ENCODE assay signal across 10 mouse cellular contexts in the genomic region with DNA sequence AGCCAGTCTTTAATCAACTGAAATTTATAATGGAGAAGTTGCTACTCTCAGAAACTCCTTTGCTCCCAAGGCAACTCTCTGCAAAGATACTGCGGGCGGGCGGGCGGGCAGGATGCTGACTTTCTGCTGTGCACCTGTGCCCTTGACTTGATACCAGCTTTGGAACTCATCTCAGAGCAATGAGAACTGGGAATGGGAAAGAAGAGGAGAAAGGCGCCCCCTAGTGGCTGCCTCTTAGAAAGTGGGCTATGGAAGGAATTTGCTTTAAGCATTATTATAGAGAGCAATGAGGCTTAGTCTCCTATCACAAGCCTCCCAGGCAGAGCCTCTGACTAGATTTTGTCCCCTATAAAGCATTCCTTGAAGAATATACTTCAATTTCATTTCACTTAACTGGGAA. TPM values are rescaled to one million over a fixed set of nuclear protein-coding genes. Genes with fewer than 3 reads are reported as not detected.
DNase-seq lines count a peak whose midpoint lies in the region; ATAC-seq and TF ChIP-seq lines count a peak whose summit lies in the region.
"Had no signal": no experiment of that assay in that cellular context is flagged by ENCODE, and none has a peak within 500 bp of the region (broad histone marks: within the 10 kb centered on the region; RNA-seq: fewer than 3 reads in every experiment).

No protein-coding gene starts in this region.

- H3K4me2 ChIP-seq in hindbrain, embryonic 16.5 days (ENCODE audit: low read length): no peak overlapping the region
- H3K4me2 ChIP-seq: limb, embryonic 12.5 days had no signal

- H3K9me3 ChIP-seq in hindbrain, embryonic 10.5 days: no peaks in the 10 kb centered on the region
- no peaks in the 10 kb centered on the region for H3K9me3 ChIP-seq in hindbrain, embryonic 16.5 days (ENCODE audit: control insufficient read depth, low read length)
- H3K9me3 ChIP-seq: limb, embryonic 12.5 days had no signal

- no peaks in the 10 kb centered on the region for H3K36me3 ChIP-seq in hindbrain, embryonic 10.5 days
- no peaks in the 10 kb centered on the region for H3K36me3 ChIP-seq in hindbrain, embryonic 16.5 days (ENCODE audit: control insufficient read depth, insufficient read depth, low read length)
- H3K36me3 ChIP-seq in C2C12 (ENCODE audit: control insufficient read depth, insufficient read depth): no peaks in the 10 kb centered on the region
- H3K36me3 ChIP-seq: limb, embryonic 12.5 days had no signal

- no peaks in the 10 kb centered on the region for H3K4me1 ChIP-seq in hindbrain, embryonic 10.5 days (replicated peaks)
- H3K4me1 ChIP-seq in hindbrain, embryonic 16.5 days (ENCODE audit: control insufficient read depth, insufficient read depth, low read depth, low read length): no peaks in the 10 kb centered on the region; the same call in 1 of the 2 replicates

- peak; percentile 44 for TF ChIP-seq CTCF in C2C12 (IDR thresholded peaks at IDR 0.05; ENCODE audit: control insufficient read depth, insufficient read depth, insufficient read length)
- peak; percentile 95 for TF ChIP-seq CTCF in layer of hippocampus, adult 2 months (conservative IDR thresholded peaks at IDR 0.05)

- peak; percentile 57 for DNase-seq in hindbrain, embryonic 10.5 days (ENCODE audit: low spot score)
- DNase-seq in adrenal gland, postnatal 14 days: peak; percentile 78
- peak; percentile 60 for DNase-seq in embryo, embryonic 9.5 days (ENCODE audit: extremely low spot score)
- DNase-seq in layer of hippocampus, adult 2 months (ENCODE audit: low spot score in 2 of 2): peak; percentile 41 to 71
- DNase-seq in lung, postnatal 4 days: peak; percentile 32 to 70
- peak; percentile 19 to 26 for DNase-seq in thymus, postnatal 36 days

- H3K9ac ChIP-seq in hindbrain, embryonic 16.5 days (ENCODE audit: low read depth, low read length): no peak overlapping the region
- H3K9ac ChIP-seq: limb, embryonic 12.5 days had no signal

- H3K4me3 ChIP-seq in hindbrain, embryonic 10.5 days: no peak overlapping the region
- no peak overlapping the region for H3K4me3 ChIP-seq in hindbrain, embryonic 16.5 days (ENCODE audit: low read length)
- no peak overlapping the region for H3K4me3 ChIP-seq in C2C12 (ENCODE audit: insufficient read depth, poor library complexity, severe bottlenecking)
- H3K4me3 ChIP-seq in layer of hippocampus, adult 2 months: no peak overlapping the region
- H3K4me3 ChIP-seq: limb, embryonic 12.5 days had no signal

- no peak overlapping the region for H3ac ChIP-seq in C2C12 (ENCODE audit: control insufficient read depth, insufficient read length, low read depth)

- 46% methylated on average over 5 of the region's 5 CpGs for WGBS in hindbrain, embryonic 10.5 days
- WGBS in hindbrain, embryonic 16.5 days: 46% methylated on average over 5 of the region's 5 CpGs

- ATAC-seq in hindbrain, embryonic 16.5 days: no peak

- H3K79me3 ChIP-seq in C2C12 (ENCODE audit: low read depth): no peaks in the 10 kb centered on the region

- H3K27me3 ChIP-seq in hindbrain, embryonic 10.5 days (ENCODE audit: insufficient read depth, poor library complexity, severe bottlenecking): no peaks in the 10 kb centered on the region
- H3K27me3 ChIP-seq in hindbrain, embryonic 16.5 days (replicated peaks; ENCODE audit: control insufficient read depth, insufficient read depth, low read length): no peaks in the 10 kb centered on the region
- no peaks in the 10 kb centered on the region for H3K27me3 ChIP-seq in C2C12 (ENCODE audit: control insufficient read depth, insufficient read depth, insufficient read length)
- H3K27me3 ChIP-seq: limb, embryonic 12.5 days had no signal

- no peak overlapping the region for H3K27ac ChIP-seq in hindbrain, embryonic 10.5 days
- no peak overlapping the region for H3K27ac ChIP-seq in hindbrain, embryonic 16.5 days (ENCODE audit: low read depth, low read length)
- no peak overlapping the region for H3K27ac ChIP-seq in layer of hippocampus, adult 2 months
- H3K27ac ChIP-seq: limb, embryonic 12.5 days had no signal

- no peaks in the 10 kb centered on the region for H3K79me2 ChIP-seq in C2C12 (ENCODE audit: control insufficient read depth, insufficient read depth)

TF ChIP-seq in C2C12, 6 proteins besides CTCF, POLR2A, EP300 and RAD21:
- TF ChIP-seq CEBPB (IDR thresholded peaks at IDR 0.05; ENCODE audit: low read depth): no peak
- TF ChIP-seq MYOD1 (IDR thresholded peaks at IDR 0.05; ENCODE audit: control insufficient read depth, insufficient read length, low read depth): no peak
- TF ChIP-seq USF1 (IDR thresholded peaks at IDR 0.05; ENCODE audit: low read depth): no peak
- TF ChIP-seq MYOG (IDR thresholded peaks at IDR 0.05; ENCODE audit: control insufficient read depth, extremely low read depth, insufficient read length): no peak
- TF ChIP-seq FOSL1 (IDR thresholded peaks at IDR 0.05; ENCODE audit: insufficient read depth, low read length, poor library complexity, severe bottlenecking): no peak
- TF ChIP-seq MAX (IDR thresholded peaks at IDR 0.05): no peak

RNA-seq across cellular contexts. Expression of a gene that starts 9.0 kb away (rescaled TPM):
- polyA plus RNA-seq in hindbrain, embryonic 10.5 days (2016; fragmentation: Nextera tagmentation; extraction: Ambion mirVana): 0.49 and 0.67 TPM in 2 replicates
- 2.1 and 2.6 TPM in 2 replicates for polyA plus RNA-seq in hindbrain, embryonic 16.5 days (2015; fragmentation: Nextera tagmentation; extraction: Ambion mirVana)
- polyA plus RNA-seq in C2C12 (2012; fragmentation: generic; extraction: Trizol): 5.9 TPM
- total RNA-seq in adrenal gland, postnatal 14 days (2021): 5.8 and 12.1 TPM in 2 replicates
- 1 to 10 TPM; 2.4 to 4.0 TPM for total RNA-seq in layer of hippocampus, adult 2 months (2021)
- total RNA-seq: common myeloid progenitor, adult 5-6 weeks had no signal

Comparison
In these comparisons a context has a peak if more than half of its experiments do, and no peak if none do; other contexts are left out.
1. DNase-seq: peak in every context shown above with its lines; median percentile 78 in adrenal gland, postnatal 14 days; 60 in embryo, embryonic 9.5 days; 57 in hindbrain, embryonic 10.5 days; 56 in layer of hippocampus, adult 2 months; 51 in lung, postnatal 4 days; 22 in thymus, postnatal 36 days.